Mouse (Mus musculus) T-helper 17 cell (primary cell): ENCODE data around the gene Galnt10.

Experiments used
- in situ Hi-C, 2 experiments: fragments of 300-600 bp; cut with MboI, MseI; formaldehyde crosslinking; loops; 1 replicate in 1 of 2; 2 replicates in 1 of 2; pipeline ENCODE4 v1.15.1; 2025; ENCODE audit warnings: high pct_unique_total_duplicates in 2 of 2

The Galnt10 gene

GRCm38 (mm10) chr11:57635148-57635547, 10.1 kb upstream of the Galnt10 start:
- in situ Hi-C loops, result loop anchor here in 1 of 2 experiments (5.0 kb wide), 1 partner anchor 83 kb away; no protein-coding TSS in a partner anchor

GRCm38 (mm10) chr11:57643691-57644090, 1.6 kb upstream of the Galnt10 start:
- in situ Hi-C loops, result no loop called here

GRCm38 (mm10) chr11:57644245-57645017, 811 bp upstream of the Galnt10 start:
- in situ Hi-C loops, result no loop called here

- in situ Hi-C loops, result no loop called here
Observed at GRCm38 (mm10) chr11:57645847-57646246, 605 bp downstream of the Galnt10 start.

GRCm38 (mm10) chr11:57646416-57646815, 1.2 kb downstream of the Galnt10 start:
- in situ Hi-C loops, result no loop called here

- in situ Hi-C loops, result no loop called here
Observed at GRCm38 (mm10) chr11:57646940-57647339, 1.7 kb downstream of the Galnt10 start.

- in situ Hi-C loops, result no loop called here
Observed at GRCm38 (mm10) chr11:57647446-57647845, 2.2 kb downstream of the Galnt10 start.

- in situ Hi-C loops, result no loop called here
Observed at GRCm38 (mm10) chr11:57648196-57648800, 3.1 kb downstream of the Galnt10 start.

GRCm38 (mm10) chr11:57649269-57649668, 4.0 kb downstream of the Galnt10 start:
- in situ Hi-C loops, result no loop called here

- in situ Hi-C loops, result loop anchor here in 1 of 2 experiments (10.0 kb wide), 1 partner anchor 565 kb away; no protein-coding TSS in a partner anchor
Observed at GRCm38 (mm10) chr11:57649671-57650070, 4.4 kb downstream of the Galnt10 start.

GRCm38 (mm10) chr11:57650867-57651266, 5.6 kb downstream of the Galnt10 start:
- in situ Hi-C loops, result loop anchor here in 1 of 2 experiments (10.0 kb wide), 1 partner anchor 564 kb away; no protein-coding TSS in a partner anchor

- in situ Hi-C loops, result loop anchor here in 1 of 2 experiments (10.0 kb wide), 1 partner anchor 563 kb away; no protein-coding TSS in a partner anchor
Observed at GRCm38 (mm10) chr11:57651281-57651810, 6.1 kb downstream of the Galnt10 start.

- in situ Hi-C loops, result loop anchor here in 1 of 2 experiments (10.0 kb wide), 1 partner anchor 562 kb away; no protein-coding TSS in a partner anchor
Observed at GRCm38 (mm10) chr11:57652206-57652922, 7.1 kb downstream of the Galnt10 start.

- in situ Hi-C loops, result loop anchor here in 1 of 2 experiments (10.0 kb wide), 1 partner anchor 562 kb away; no protein-coding TSS in a partner anchor
Observed at GRCm38 (mm10) chr11:57652923-57653660, 7.8 kb downstream of the Galnt10 start.

- in situ Hi-C loops, result loop anchor here in 1 of 2 experiments (10.0 kb wide), 1 partner anchor 561 kb away; no protein-coding TSS in a partner anchor
Observed at GRCm38 (mm10) chr11:57653796-57654195, 8.6 kb downstream of the Galnt10 start.

GRCm38 (mm10) chr11:57654386-57654785, 9.1 kb downstream of the Galnt10 start:
- in situ Hi-C loops, result loop anchor here in 1 of 2 experiments (10.0 kb wide), 1 partner anchor 560 kb away; no protein-coding TSS in a partner anchor

- in situ Hi-C loops, result loop anchor here in 1 of 2 experiments (10.0 kb wide), 1 partner anchor 560 kb away; no protein-coding TSS in a partner anchor
Observed at GRCm38 (mm10) chr11:57654977-57655397, 9.7 kb downstream of the Galnt10 start.

GRCm38 (mm10) chr11:57655669-57656325, 10.6 kb downstream of the Galnt10 start:
- in situ Hi-C loops, result loop anchor here in 1 of 2 experiments (10.0 kb wide), 1 partner anchor 559 kb away; no protein-coding TSS in a partner anchor

- in situ Hi-C loops, result loop anchor here in 1 of 2 experiments (10.0 kb wide), 1 partner anchor 558 kb away; no protein-coding TSS in a partner anchor
Observed at GRCm38 (mm10) chr11:57656602-57657275, 11.5 kb downstream of the Galnt10 start.
